Mouse (Mus musculus): ENCODE data around the gene Ccdc148.

GRCm38 (mm10) chr2:59197156-59197555, 36.7 kb upstream of the Ccdc148 start:
- TF ChIP-seq CTCF (IDR thresholded peaks at IDR 0.05; ENCODE audit: extremely low read depth, insufficient read length, insufficient replicate concordance, low read depth, low read length) (no peak), POLR2A (IDR thresholded peaks at IDR 0.05; ENCODE audit: low read depth, low read length) (no peak)

Measured in small intestine, adult 2 months (tissue).